Mouse (Mus musculus): ENCODE results near the gene Tppp.
"Not testable (repeated sequence)": the region's sequence is repeated elsewhere in the genome, so short reads cannot be mapped to it uniquely, and the experiment has no call there.

Gene Tppp

GRCm38 (mm10) chr13:74025151-74026081 is 16.2 kb downstream of the Tppp start:
- peak; percentile 77 for DNase-seq (ENCODE audit: low spot score)

- DNase-seq (ENCODE audit: low spot score) = peak; percentile 55
Observed at GRCm38 (mm10) chr13:74026215-74026614, 17.0 kb downstream of the Tppp start.

- DNase-seq (ENCODE audit: low spot score) = no peak
Observed at GRCm38 (mm10) chr13:74028116-74028515, 18.9 kb downstream of the Tppp start.

- no peak for DNase-seq (ENCODE audit: low spot score)
Observed at GRCm38 (mm10) chr13:74029013-74029412, 19.8 kb downstream of the Tppp start.

GRCm38 (mm10) chr13:74030691-74031090 is 21.5 kb downstream of the Tppp start:
- no peak for DNase-seq (ENCODE audit: low spot score)

- no peak for DNase-seq (ENCODE audit: low spot score)
Observed at GRCm38 (mm10) chr13:74031133-74031532, 21.9 kb downstream of the Tppp start.

- DNase-seq (ENCODE audit: low spot score) = no peak
Observed at GRCm38 (mm10) chr13:74034756-74035155, 25.5 kb downstream of the Tppp start.

GRCm38 (mm10) chr13:74035776-74036175 is 26.6 kb downstream of the Tppp start:
- no peak for DNase-seq (ENCODE audit: low spot score)

GRCm38 (mm10) chr13:74039926-74040325 is 30.7 kb downstream of the Tppp start:
- no peak for DNase-seq (ENCODE audit: low spot score)

- no peak for DNase-seq (ENCODE audit: low spot score)
Observed at GRCm38 (mm10) chr13:74056194-74056593, 47.0 kb downstream of the Tppp start.

- DNase-seq (ENCODE audit: low spot score) = no peak
Observed at GRCm38 (mm10) chr13:74058081-74058480, 48.9 kb downstream of the Tppp start.

GRCm38 (mm10) chr13:74061613-74062377 is 52.6 kb downstream of the Tppp start, which contains the start of gene Cep72:
Gene Cep72, minus strand, starts transcription at chr13:74062299.
- DNase-seq (ENCODE audit: low spot score) = peak; percentile 93

GRCm38 (mm10) chr13:74062378-74063128 is 53.3 kb downstream of the Tppp start:
- no peak for DNase-seq (ENCODE audit: low spot score)

- no peak for DNase-seq (ENCODE audit: low spot score)
Observed at GRCm38 (mm10) chr13:74063340-74064050, 54.3 kb downstream of the Tppp start.

GRCm38 (mm10) chr13:74066576-74066975 is 57.4 kb downstream of the Tppp start:
- DNase-seq (ENCODE audit: low spot score) = no peak

GRCm38 (mm10) chr13:74071244-74071643 is 62.0 kb downstream of the Tppp start:
- not testable (repeated sequence) for DNase-seq (ENCODE audit: low spot score)

- DNase-seq (ENCODE audit: low spot score) = no peak
Observed at GRCm38 (mm10) chr13:74071714-74072113, 62.5 kb downstream of the Tppp start.

- DNase-seq (ENCODE audit: low spot score) = no peak
Observed at GRCm38 (mm10) chr13:74073369-74073768, 64.2 kb downstream of the Tppp start.
